Mouse (Mus musculus): ENCODE data around the gene Ppp1r12a.

The Ppp1r12a gene

GRCm38 (mm10) chr10:108162297-108163020, 466 bp downstream of the Ppp1r12a start:
- ATAC-seq (ENCODE audit: low TSS enrichment) = peak; percentile 7

GRCm38 (mm10) chr10:108163021-108163410, 1.0 kb downstream of the Ppp1r12a start:
- ATAC-seq (ENCODE audit: low TSS enrichment) = no peak

DNA sequence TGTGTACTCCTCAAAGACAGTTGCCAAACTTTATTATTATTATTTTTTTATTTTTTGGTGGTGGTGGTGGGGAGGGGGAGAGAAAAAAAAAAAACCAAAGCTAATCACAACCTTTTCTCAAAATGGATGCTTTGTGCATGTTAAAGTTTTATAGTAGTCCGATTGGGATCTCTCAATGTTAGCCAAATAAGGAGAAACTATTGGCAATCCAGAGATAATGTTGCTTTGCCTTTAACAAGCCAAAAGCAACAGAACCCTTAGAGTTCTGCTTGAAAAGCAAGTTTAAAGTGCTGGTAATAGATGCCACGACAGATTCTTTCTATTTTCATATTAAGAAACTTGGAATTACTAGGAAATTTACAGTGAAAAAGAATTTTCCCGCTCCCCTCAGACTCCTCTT, 1.5 kb downstream of the Ppp1r12a start:
- ATAC-seq (ENCODE audit: low TSS enrichment) = no peak

DNA sequence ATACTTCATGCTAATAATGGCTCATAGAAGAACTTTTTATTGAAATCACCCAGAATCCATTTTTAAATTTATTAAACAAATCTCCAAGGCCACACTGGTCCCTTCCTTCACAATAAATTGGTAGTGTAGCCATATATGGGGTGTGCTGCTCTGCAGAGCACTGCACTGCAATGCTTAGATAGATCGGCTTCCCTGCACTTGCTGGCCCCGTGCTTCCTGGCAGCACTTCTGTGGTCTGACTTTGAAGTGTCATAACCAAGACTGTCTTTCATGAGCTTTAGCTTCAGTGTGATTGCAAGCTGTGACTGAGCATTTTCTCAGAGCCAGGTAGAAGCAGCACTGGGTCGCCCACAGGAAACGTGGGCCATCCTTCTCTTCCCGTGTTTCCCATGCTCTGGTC, 5.8 kb downstream of the Ppp1r12a start:
- ATAC-seq (ENCODE audit: low TSS enrichment) = 0 out of 2 replicates have a peak, but pooled peaks have one; percentile 18

DNA sequence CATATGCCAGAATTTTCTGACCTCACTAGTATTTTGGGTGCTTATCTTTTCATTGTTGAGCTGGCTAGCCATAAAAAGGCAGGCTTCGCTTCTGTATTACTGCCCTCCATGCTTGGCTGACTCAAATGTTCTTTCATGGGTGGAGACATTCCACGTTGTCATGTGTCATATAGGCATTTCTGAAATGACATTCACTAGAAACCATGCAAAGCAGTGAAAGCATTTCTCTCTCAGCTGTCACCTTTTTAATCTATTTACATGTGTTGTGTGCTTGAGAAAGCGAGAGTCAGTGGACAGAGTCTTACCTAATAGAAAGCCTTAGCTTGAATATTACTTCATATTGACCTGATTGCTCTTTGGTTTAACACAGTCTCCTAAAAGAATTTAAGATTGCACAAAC, 8.8 kb downstream of the Ppp1r12a start:
- no peak for ATAC-seq (ENCODE audit: low TSS enrichment)

DNA sequence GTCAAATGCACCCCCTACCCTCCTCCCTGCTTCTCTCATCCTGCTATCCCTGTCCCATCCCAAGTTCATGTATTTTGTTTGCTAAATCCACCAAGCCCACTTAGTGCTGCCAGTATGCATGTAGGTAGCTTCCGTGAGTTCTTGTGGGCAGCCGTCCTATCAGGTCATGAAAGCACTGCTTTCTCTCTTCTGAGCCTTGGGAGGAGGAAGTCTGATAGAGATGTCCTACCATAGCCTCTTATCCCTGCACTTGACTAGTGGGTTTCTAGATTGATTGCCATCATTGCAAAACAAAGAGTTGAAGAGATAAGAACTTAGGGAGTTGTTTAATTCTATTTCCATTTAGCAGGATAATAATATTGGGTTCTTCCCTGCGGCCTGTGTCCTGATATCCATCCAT, 9.6 kb downstream of the Ppp1r12a start:
- ATAC-seq (ENCODE audit: low TSS enrichment) = no peak

DNA sequence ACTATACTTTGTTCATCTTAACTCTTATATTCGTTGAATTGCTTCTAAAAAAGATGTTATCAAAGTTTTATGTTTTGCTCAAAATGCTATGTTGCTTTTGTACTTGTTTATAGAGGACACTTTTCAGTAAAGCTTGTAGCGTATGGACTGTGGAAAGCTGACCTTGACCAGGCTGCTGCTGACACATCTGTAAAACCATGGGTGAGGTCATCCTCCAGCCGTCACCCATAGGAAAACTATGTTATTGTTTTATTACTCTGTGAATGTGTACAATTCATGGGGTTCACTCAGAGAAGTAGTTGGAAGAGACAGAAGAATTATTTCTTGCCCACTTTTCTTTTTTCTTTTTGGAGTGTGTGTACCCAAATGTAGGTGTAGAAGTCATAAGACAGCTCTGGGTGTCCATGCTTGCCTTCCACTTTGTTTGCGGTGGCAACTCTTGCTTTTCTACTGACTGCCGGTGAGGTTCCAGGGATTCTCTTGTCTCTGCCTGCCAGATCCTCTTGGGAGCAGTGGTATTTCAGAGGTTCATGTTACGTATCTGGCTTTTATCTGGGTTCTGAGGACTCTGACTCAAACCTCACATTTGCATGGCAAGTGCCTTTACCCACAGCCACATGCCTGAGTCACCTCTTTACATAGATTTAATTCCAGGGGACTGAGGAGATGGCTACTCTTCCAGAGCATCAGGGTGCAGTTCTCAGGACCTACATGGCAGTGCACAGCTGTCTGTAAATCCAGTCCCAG, 11.0 kb downstream of the Ppp1r12a start:
- peak; percentile 20 for ATAC-seq (ENCODE audit: low TSS enrichment)

GRCm38 (mm10) chr10:108174107-108174506, 12.1 kb downstream of the Ppp1r12a start:
- ATAC-seq (ENCODE audit: low TSS enrichment) = no peak

DNA sequence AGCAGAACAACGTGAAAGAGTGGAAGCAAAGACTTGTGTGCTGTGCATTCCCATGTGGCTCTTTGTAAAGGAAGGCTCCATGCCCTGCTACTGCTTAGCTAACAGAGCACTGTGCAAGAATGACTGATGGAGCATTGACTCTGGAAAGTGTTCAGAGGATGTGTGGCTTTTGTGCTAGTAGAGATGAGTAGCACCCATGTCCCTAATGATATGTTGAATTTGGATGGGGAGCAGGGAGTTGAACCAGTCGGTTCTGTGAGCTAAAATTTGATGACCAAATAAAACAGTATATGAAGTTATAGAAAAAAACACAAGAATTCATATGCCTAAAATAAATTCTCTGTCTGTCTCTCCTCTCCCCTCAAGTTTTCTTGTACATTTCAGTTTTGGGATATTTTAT, 13.9 kb downstream of the Ppp1r12a start:
- no peak for ATAC-seq (ENCODE audit: low TSS enrichment)

DNA sequence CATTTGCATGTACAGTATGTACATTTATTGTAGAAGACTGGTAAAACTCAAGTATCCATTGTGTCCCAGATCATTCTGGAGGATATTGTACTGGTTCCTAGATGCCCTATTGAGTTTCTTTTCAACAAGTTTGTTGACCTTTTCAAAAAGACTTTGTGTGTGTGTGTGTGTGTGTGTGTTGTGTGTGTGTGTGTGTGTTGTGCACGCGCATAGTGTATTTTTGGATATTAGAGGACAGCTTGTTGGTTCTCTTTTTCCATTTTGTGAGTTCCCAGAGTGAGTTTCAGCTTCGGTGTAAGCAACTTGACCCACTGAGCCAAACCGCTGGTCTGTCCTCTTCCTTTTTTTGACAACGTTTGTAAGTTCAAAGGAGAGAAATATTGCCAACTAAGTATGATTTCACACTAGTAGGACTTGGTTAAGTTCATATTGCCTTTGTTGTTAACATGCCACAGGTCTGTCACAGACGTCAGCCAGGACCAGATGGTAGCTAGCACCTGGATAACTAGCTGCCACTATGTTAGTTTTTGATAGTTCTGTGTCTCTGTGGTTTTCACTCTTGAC, 16.4 kb downstream of the Ppp1r12a start:
- ATAC-seq (ENCODE audit: low TSS enrichment) = no peak

- ATAC-seq (ENCODE audit: low TSS enrichment) = no peak
These were observed 17.4 kb downstream of the Ppp1r12a start for GRCm38 (mm10) chr10:108179404-108179803.

- ATAC-seq (ENCODE audit: low TSS enrichment) = no peak
These were observed 18.3 kb downstream of the Ppp1r12a start for GRCm38 (mm10) chr10:108180313-108180712.

GRCm38 (mm10) chr10:108181893-108182292, 19.9 kb downstream of the Ppp1r12a start:
- no peak for ATAC-seq (ENCODE audit: low TSS enrichment)

DNA sequence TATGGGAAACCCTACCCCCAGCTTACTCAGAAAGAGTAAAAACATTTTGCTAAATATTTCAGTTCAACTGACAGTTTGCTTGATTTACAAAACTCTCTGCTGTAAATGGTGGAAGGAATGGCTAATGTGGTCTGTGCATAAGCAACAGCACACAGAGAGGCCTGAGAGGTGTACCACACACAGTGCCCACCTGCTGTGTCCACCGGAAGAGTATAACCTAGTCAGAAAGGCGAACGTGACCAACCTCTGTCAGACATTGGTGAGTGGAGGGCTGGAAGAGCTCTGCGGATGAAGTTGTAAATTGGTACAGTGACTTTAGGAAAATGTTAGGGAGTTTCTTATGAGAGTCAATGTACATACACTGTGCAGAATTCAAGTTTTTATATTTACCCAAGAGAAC, 20.4 kb downstream of the Ppp1r12a start:
- ATAC-seq (ENCODE audit: low TSS enrichment) = no peak

- ATAC-seq (ENCODE audit: low TSS enrichment) = peak; percentile 66; the same call in 1 of the 2 replicates
These were observed 22.8 kb downstream of the Ppp1r12a start for GRCm38 (mm10) chr10:108184763-108185162.

DNA sequence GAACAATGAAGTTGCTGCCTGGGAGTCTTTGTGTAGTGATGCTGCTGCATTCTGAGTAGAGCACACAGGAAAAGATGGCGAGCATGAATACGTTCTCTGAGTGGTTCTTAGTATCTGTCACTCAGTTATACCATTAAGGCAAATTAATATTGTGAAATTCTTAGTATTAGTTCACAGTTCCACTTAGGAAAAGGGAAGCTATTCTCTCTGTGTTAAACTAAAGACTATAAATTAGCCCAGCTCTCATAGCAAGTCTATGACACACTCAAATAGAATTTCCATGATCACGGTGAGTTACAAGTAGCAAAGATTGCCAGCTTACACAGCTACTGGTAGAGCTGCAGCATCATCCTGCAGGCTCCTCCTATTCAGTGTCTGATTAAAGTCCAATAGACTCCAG, 23.3 kb downstream of the Ppp1r12a start:
- 0 out of 2 replicates have a peak, but pooled peaks have one; percentile 13 for ATAC-seq (ENCODE audit: low TSS enrichment)

DNA sequence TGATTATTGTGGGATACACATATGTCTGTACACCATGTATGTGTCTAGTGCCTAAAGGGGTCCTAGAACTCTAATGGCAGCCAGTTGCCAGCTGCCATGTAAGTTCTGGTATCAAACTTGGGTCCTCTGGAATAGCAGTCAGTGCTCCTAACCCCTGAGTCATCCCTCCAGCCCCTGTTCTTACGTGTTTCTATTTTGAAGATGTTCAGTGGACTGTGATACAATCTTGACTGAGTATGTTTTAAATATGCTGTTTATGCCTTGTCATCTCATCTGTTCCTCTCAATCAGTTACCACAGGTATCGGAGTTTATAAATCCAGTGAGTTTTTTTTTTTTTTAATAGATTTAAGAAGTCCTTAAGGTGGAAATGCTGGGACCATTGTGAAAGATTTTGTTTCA, 27.3 kb downstream of the Ppp1r12a start:
- ATAC-seq (ENCODE audit: low TSS enrichment) = no peak

- ATAC-seq (ENCODE audit: low TSS enrichment) = no peak
These were observed 28.0 kb downstream of the Ppp1r12a start for GRCm38 (mm10) chr10:108189986-108190385.

DNA sequence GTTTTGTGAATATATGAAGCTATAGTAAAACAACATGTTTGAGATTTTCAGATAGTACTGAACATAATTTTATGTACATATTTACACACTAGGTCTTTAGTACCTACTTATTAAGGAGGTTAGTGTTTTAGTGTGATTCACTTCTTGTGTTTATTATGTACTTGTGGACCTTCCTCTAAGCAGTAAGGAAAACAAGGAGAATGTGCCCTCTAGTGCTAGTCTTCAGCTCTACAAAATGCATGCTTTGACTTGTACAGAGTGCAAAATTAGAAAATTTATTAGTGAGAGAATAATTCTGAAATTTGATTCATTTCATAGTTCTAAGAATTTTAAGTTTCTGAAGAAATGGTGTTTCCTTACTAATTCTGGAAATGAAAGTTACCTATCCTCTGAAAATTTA, 28.6 kb downstream of the Ppp1r12a start:
- no peak for ATAC-seq (ENCODE audit: low TSS enrichment)

GRCm38 (mm10) chr10:108191381-108191787, 29.4 kb downstream of the Ppp1r12a start:
- peak; percentile 39 for ATAC-seq (ENCODE audit: low TSS enrichment)

- ATAC-seq (ENCODE audit: low TSS enrichment) = no peak
These were observed 30.3 kb downstream of the Ppp1r12a start for GRCm38 (mm10) chr10:108192306-108192705.

- ATAC-seq (ENCODE audit: low TSS enrichment) = no peak
These were observed 34.1 kb downstream of the Ppp1r12a start for GRCm38 (mm10) chr10:108196124-108196523.

DNA sequence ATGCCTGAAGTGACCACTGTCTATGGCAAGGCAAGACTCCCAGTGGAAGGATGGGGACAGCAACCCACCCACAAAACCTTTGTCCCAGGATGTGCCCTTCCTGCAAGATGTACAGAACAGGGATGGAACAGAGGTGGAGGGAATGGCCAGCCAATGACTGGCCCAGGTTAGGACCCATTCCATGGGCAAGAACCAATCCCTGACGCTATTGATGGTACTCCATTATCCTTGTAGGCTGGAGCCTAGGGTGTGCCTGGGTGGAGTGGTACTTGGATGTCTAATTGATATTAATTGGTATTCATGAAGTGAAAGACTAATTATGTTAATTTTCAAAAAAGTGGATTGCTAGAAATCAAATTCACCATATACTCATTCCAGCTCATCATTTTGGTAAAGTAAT, 35.5 kb downstream of the Ppp1r12a start:
- no peak for ATAC-seq (ENCODE audit: low TSS enrichment)

Measured in frontal cortex, adult (tissue).